Mouse (Mus musculus) small intestine, adult 2 months (tissue): ENCODE results near the gene Exosc6. TPM values are rescaled to one million over a fixed set of nuclear protein-coding genes. Genes with fewer than 3 reads are reported as not detected.
A peak's percentile ranks its signal among the peaks of the same experiment; 100 is the strongest.

Experiments used
- H3K27ac ChIP-seq: fragments of 200-500 bp; 2 replicates; pipeline ENCODE4 v1.5.1; 2012; ENCODE audit warnings: low read depth, low read length, control low read depth, inconsistent platforms; ENCODE audit not compliant: insufficient read depth
- H3K27me3 ChIP-seq: fragments of 200-500 bp; 2 replicates; pipeline ENCODE4 v1.6.1; 2012; ENCODE audit warnings: mild to moderate bottlenecking, moderate library complexity, low read length, inconsistent platforms; ENCODE audit not compliant: control insufficient read depth, insufficient read depth
- H3K36me3 ChIP-seq: fragments of 200-500 bp; 2 replicates; pipeline ENCODE4 v1.6.1; 2012; ENCODE audit warnings: mild to moderate bottlenecking, low read length, control low read depth, inconsistent platforms; ENCODE audit not compliant: control insufficient read depth, insufficient read depth
- H3K4me1 ChIP-seq: fragments of 200-500 bp; 2 replicates; pipeline ENCODE4 v1.6.1; 2012; ENCODE audit warnings: low read length, inconsistent platforms, mixed read lengths; ENCODE audit not compliant: control insufficient read depth, insufficient read depth, insufficient read length
- H3K4me3 ChIP-seq: fragments of 200-500 bp; 2 replicates; pipeline ENCODE4 v1.5.1; 2012; ENCODE audit warnings: low read depth, mild to moderate bottlenecking, control low read depth, inconsistent platforms, low read length, moderate library complexity
- CTCF ChIP-seq: fragments of 200-500 bp; IDR thresholded peaks from 2 replicates; pipeline ENCODE4 v1.5.1; 2012; ENCODE audit warnings: low read depth, mild to moderate bottlenecking, control low read depth, inconsistent platforms, low read length, moderate library complexity, mixed read lengths; ENCODE audit not compliant: insufficient replicate concordance, insufficient read length; ENCODE audit errors: extremely low read depth
- POLR2A ChIP-seq: fragments of 200-500 bp; IDR thresholded peaks from 2 replicates; pipeline ENCODE4 v1.6.1; 2012; ENCODE audit warnings: low read depth, mild to moderate bottlenecking, control low read depth, inconsistent platforms, low read length, moderate library complexity
- WGBS: fragments of 180-500 bp; shearing (Covaris S2); methylation state at CpG from one replicate; pipeline ENCODE4 v1.1.7; 2018; 5-methylcytosine and 5-hydroxymethylcytosine counted together
- polyA plus RNA-seq: library from polyadenylated mRNA; depleted of rRNA; stranded (reverse); fragments of >200 nt; gene quantifications from 2 replicates; pipeline ENCODE4 v1.2.3, GENCODE M21; 2012

The Exosc6 gene
- polyA plus RNA-seq, 1 experiment = 25.8 TPM

DNA sequence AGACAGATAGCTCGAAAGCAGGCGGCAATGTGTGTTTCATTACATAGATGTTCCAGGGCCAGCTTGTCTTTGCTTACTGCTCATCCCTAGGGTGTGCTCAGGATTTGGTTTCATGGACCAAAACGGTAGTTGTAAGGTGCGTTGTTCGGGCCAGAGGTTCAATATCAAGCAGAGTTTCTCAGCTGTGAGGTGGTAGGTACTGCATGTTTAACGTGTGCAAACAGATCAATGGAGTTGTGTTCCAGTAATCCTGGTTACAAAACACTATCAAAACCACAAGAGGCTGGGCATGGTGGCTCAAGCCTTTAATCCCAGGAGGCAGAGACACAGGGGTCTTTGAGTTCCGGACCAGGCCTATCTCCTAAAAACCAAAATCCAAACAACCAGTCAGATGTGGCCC is 7.0 kb upstream of the Exosc6 start:
- 90% methylated on average over 7 of the region's 7 CpGs for WGBS
- no peak for TF ChIP-seq POLR2A
- no peak for TF ChIP-seq CTCF
- no peaks in the 10 kb centered on the region for H3K27me3 ChIP-seq

DNA sequence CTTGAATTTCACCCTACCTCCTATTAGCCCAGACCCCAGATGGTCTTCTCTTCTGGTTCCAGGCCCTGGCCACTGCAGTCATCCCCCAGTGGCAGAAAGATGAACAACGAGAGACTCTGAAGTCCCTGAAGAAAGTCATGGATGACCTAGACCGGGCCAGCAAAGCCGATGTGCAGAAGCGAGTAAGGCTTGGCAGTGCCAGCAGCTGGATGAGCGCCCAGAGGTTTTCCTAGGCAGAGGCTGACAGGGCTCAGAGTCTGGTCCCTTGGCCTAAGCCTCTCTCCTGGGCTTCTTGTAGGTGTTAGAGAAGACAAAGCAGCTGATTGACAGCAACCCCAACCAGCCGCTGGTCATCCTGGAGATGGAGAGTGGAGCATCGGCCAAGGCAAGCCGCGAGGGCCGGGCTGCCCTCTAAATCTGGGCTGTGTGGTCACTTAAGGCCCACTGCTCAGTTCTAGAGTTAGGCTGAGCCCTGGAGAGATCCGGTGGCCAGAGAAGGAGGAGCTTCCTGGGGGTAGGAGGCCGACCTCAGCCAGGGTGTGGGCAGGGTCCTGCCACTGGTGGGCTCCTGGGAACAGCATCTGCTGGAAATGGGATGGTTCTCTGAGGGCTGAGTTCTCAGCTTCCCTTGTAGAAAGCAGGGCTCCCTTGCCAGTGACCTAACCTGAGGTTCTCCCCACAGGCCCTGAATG is 2.2 kb upstream of the Exosc6 start:
- Histone ChIP-seq H3K27ac (no peak overlapping the region), H3K36me3 (peaks cover 57% of the 10 kb centered on the region), H3K27me3 (no peaks in the 10 kb centered on the region), H3K4me3 (no peak overlapping the region), H3K4me1 (peaks cover 5% of the 10 kb centered on the region; the same call in 1 of the 2 replicates)
- 89% methylated on average over 12 of the region's 12 CpGs for WGBS
- no peak for TF ChIP-seq POLR2A
- no peak for TF ChIP-seq CTCF

More for the DNA sequence above, 7.0 kb upstream of the Exosc6 start:
- Histone ChIP-seq H3K4me3 (no peak overlapping the region), H3K36me3 (peaks cover 89% of the 10 kb centered on the region), H3K4me1 (no peaks in the 10 kb centered on the region), H3K27ac (no peak overlapping the region)

DNA sequence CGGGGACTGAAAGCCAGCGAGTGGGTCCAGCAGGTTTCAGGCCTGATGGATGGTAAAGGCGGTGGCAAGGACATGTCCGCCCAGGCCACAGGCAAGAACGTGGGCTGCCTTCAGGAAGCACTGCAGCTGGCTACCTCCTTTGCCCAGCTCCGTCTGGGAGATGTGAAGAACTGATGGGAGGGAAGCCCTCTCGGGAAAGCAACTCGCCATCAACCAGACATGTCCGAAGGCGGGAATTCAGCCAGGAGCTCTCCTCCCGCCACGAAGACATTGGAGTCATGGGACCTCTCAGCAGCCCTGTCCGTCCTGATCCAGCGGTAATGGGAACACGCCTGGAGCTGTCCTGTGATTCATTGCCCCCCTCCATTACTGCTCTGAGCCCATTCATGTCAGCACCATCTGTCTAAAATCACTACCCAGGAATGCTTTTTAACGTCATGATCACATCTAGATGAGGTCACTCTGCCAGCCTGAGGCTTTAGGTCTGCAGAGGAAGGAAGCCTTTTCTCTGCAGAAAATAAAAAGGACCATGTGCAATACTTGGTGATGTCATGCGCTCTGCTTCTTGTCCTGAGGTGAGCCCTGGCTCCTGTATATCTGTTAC is 1.0 kb upstream of the Exosc6 start:
- Histone ChIP-seq H3K36me3 (peaks cover 48% of the 10 kb centered on the region), H3K27me3 (no peaks in the 10 kb centered on the region), H3K4me1 (peaks cover 5% of the 10 kb centered on the region; the same call in 1 of the 2 replicates), H3K4me3 (no peak overlapping the region), H3K27ac (no peak overlapping the region)
- 92% methylated on average over 17 of the region's 17 CpGs for WGBS
- TF ChIP-seq POLR2A (no peak), CTCF (no peak)

DNA sequence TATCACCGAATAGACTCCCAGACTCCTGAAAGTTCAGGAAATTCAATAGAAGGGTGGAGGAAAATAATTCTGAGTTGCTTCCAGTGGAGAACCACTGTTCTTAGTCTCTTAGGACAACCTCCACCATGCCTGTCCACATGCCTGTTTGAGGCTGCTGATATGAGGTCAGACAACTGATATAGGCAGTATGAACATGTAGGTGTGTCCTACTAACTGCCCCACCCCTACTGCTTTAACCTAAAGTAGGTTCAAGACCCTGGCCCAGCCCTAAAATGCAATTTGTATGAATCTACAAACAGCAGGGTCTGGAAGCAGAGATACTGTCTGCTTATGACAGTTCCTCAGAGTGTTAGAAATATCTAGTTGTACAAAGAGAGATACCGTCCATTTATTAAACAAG is 478 bp upstream of the Exosc6 start:
- H3K4me1 ChIP-seq = peaks cover 6% of the 10 kb centered on the region; the same call in 1 of the 2 replicates
- H3K27ac ChIP-seq = no peak overlapping the region
- H3K36me3 ChIP-seq = peaks cover 43% of the 10 kb centered on the region
- no peaks in the 10 kb centered on the region for H3K27me3 ChIP-seq
- H3K4me3 ChIP-seq = no peak overlapping the region
- 64% methylated on average over 2 of the region's 2 CpGs for WGBS
- TF ChIP-seq CTCF = no peak
- TF ChIP-seq POLR2A = no peak

DNA sequence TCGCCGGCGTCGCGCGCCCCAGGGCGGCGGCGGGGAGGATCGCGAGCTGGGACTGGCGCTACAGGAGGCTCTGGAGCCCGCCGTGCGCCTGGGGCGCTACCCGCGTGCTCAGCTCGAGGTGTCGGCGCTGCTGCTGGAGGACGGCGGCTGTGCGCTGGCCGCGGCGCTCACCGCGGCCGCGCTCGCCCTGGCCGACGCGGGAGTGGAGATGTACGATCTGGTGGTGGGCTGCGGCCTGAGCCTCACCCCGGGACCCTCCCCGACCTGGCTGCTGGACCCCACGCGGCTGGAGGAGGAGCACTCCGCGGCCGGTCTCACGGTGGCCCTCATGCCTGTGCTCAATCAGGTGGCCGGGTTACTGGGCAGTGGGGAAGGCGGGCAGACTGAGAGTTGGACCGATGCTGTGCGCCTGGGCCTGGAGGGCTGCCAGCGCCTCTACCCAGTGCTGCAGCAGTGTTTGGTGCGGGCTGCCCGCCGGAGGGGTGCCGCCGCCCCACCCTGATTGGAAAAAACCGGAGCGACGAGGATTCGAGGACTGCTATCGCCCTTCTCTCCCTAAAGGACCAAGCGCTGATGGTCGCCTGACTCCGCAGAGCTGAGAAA is 653 bp downstream of the Exosc6 start:
- peak overlapping the region; percentile 97 for H3K4me3 ChIP-seq
- TF ChIP-seq CTCF = no peak
- TF ChIP-seq POLR2A = no peak
- peaks cover 16% of the 10 kb centered on the region; the same call in 1 of the 2 replicates for H3K4me1 ChIP-seq
- peaks cover 35% of the 10 kb centered on the region for H3K36me3 ChIP-seq
- H3K27ac ChIP-seq = peak overlapping the region; percentile 70
- WGBS = under 1% methylated on average over 63 of the region's 63 CpGs
- H3K27me3 ChIP-seq = no peaks in the 10 kb centered on the region

DNA sequence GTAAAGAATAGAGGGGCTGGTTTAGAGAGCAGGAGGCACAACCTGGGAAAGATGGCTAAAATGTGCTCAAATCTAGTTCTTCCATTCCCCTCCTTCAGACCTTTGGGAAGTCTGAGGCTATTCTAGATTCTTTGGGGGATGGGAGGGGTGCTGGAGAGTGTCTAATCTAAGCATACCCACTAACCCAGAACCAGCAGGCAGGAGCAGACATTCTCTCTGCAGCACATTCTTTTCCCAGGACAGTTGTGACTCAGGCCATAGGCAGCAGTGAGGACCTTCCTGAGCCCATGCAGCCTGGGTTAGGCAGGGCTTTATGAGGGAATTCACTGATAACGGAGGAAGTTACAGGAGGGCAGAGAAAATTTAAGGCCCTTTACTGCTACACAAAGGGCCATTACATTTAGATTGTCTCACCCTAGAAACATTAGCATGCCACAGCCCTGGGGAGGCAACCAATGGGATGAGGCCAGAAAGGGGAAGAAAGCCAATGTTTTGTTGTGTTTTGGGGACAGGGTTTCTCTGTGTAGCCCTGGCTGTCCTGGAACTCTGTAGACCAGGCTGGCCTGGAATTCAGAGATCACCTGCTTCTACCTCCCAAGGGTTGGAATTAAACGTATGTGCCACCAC is 2.9 kb downstream of the Exosc6 start:
- H3K4me1 ChIP-seq = peaks cover 17% of the 10 kb centered on the region; the same call in 1 of the 2 replicates
- H3K27ac ChIP-seq = no peak overlapping the region
- 27% methylated on average over 2 of the region's 2 CpGs for WGBS
- H3K36me3 ChIP-seq = peaks cover 14% of the 10 kb centered on the region
- H3K4me3 ChIP-seq = no peak overlapping the region
- no peak for TF ChIP-seq POLR2A
- no peak for TF ChIP-seq CTCF
- H3K27me3 ChIP-seq = no peaks in the 10 kb centered on the region

DNA sequence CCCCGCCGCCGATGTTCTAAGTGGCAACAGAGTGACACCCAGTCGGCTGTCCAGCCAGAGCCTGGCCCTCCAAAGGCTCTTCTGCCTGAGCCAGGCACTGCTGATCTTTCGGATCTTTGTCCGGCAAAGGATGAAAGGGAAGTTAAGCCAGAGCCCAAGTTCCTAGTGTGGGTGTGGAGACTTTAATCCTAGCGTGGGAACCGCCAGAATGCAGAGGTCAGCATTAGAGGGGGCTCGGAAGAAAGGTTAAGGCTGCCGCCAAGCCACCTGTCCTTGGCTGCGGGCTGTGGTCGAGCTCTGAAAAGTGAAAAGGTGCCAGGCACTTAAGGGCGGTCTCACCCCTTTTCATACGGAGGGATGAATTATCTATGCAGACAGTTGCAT is 5.5 kb downstream of the Exosc6 start:
- peaks cover 17% of the 10 kb centered on the region; the same call in 1 of the 2 replicates for H3K4me1 ChIP-seq
- peak overlapping the region; percentile 76 for H3K4me3 ChIP-seq
- TF ChIP-seq POLR2A (no peak), CTCF (no peak)
- no peak overlapping the region for H3K27ac ChIP-seq
- 2% methylated on average over 14 of the region's 14 CpGs for whole genome bisulfite sequencing
- H3K27me3 ChIP-seq = no peaks in the 10 kb centered on the region
- H3K36me3 ChIP-seq = no peaks in the 10 kb centered on the region
